Mouse (Mus musculus): ENCODE data around the gene Igsf10.

- peak; percentile 72; the same call in 1 of the 2 replicates for TF ChIP-seq CTCF (IDR thresholded peaks at IDR 0.05; ENCODE audit: borderline replicate concordance, extremely low read depth, insufficient read depth, insufficient read length)
- TF ChIP-seq POLR2A (IDR thresholded peaks at IDR 0.05; ENCODE audit: borderline replicate concordance, extremely low read depth, insufficient read depth, insufficient read length, poor library complexity, severe bottlenecking): no peak
These were observed 22.8 kb downstream of the Igsf10 start for GRCm38 (mm10) chr3:59321278-59321876.
